Mouse (Mus musculus): ENCODE measurements around the gene Snx9. TPM values are rescaled to one million over a fixed set of nuclear protein-coding genes. Genes with fewer than 3 reads are reported as not detected.
A peak's percentile ranks its signal among the peaks of the same experiment; 100 is the strongest.

Gene Snx9
- total and polyA plus RNA-seq, 3 experiments = 12.9 to 22.8 TPM; not detected in 1

DNA sequence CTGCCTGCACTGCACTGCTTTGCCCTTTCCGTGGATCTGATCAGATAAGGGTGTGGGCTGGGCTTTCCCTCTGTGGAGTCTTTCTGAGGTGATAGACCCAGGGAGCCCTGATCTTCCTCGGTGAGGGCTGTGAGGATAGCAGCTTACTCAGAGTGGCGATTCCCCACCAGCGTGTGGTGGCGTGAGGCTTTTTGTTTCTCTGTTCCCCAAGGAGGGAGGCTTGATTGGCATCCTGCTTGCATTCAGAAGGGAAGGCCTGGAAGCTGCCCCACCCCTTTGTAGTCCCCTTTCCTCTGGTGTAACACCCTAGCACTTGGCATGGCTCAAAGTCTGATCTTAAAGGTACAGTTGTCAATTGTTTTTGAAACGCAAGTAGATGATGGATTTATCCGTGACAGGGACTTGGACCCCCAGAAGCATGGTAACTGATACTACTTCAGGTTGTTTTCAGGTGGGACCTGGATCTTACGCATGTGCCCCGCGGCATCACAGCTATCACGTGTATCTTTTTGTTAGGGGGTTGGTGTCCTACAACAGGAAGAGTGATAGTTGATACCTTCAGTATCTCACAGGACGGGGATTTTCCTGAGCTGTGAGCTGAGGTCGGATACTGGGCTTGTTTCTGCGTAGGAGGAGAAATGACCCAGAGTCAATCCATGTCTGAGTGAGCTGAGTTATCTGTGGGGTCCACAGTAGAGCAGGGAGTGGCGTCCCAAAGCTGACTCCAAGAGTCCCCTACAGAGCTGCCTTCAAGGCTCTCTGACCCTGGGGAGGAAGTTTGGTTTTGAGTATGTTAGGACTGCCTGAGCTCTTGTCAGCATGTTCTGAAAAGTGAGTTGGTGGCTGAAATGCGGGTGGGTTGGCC, 136.2 kb downstream of the Snx9 start:
- no peak for DNase-seq (ENCODE audit: low read depth, low spot score)

DNA sequence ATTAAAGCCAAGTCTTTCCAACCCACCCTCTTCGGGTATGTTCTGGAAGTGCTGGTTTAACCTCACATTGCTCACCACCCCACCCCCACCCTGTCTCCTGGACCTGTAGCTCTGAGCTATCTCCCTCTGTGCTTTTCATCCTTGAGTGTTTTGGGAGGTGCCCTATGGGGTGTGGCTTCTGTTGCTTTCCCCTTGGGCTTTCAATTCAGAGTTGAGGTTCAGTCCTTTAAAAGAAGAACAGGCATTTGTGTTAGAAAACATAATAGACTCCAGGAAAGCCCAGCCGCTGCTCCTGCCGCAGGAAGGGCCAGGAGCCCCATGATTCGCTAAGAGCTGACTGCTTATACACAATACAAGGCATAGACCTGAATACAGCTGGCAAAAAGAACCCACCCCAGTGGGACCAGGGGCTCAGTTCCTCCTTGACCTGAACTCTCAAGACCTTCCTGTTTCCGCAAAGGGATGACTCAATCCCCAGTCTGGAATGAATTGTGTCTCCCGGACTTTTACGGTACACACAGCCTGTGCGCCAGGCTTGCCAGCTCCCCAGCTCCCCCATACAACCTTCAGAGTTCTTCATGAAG, 136.9 kb downstream of the Snx9 start:
- Histone ChIP-seq H3K9me3 (replicated peaks; ENCODE audit: insufficient read depth, low read length) (no peaks in the 10 kb centered on the region), H3K4me1 (ENCODE audit: control insufficient read depth in 1 of 2, insufficient read depth in 2 of 2, low read length in 2 of 2) (0 out of 4 replicates have a peak, but pooled peaks cover 0 to 5% of the 10 kb centered on the region in 2 experiments), H3K27ac (ENCODE audit: control insufficient read depth, low read depth, low read length) (no peak overlapping the region), H3K79me2 (ENCODE audit: control insufficient read depth, insufficient read depth, low read length, poor library complexity) (no peaks in the 10 kb centered on the region), H3K9ac (ENCODE audit: control insufficient read depth, low read depth, low read length, poor library complexity, severe bottlenecking) (no peak overlapping the region), H3K36me3 (ENCODE audit: control insufficient read depth in 1 of 2, insufficient read depth in 2 of 2, low read length in 2 of 2) (no peaks in the 10 kb centered on the region), H3K4me3 (ENCODE audit: control insufficient read depth in 1 of 2, insufficient read depth in 1 of 2, low read depth in 2 of 2, low read length in 2 of 2) (no peak overlapping the region), H3K27me3 (ENCODE audit: control insufficient read depth in 1 of 2, insufficient read depth in 2 of 2, low read length in 2 of 2) (no peaks in the 10 kb centered on the region)
- no peak for DNase-seq (ENCODE audit: low read depth, low spot score)
- TF ChIP-seq CHD1 (IDR thresholded peaks at IDR 0.05; ENCODE audit: low read depth, low read length) (no peak), TAL1 (IDR thresholded peaks at IDR 0.05; ENCODE audit: low read length) (no peak), HCFC1 (IDR thresholded peaks at IDR 0.05; ENCODE audit: low read depth, low read length) (no peak), JUND (IDR thresholded peaks at IDR 0.05; ENCODE audit: low read depth, low read length) (no peak), GABPA (IDR thresholded peaks at IDR 0.05; ENCODE audit: low read depth, low read length) (no peak), MEF2A (IDR thresholded peaks at IDR 0.05; ENCODE audit: extremely low read depth, insufficient replicate concordance, low read depth, low read length, poor library complexity, severe bottlenecking) (no peak), ZKSCAN1 (IDR thresholded peaks at IDR 0.05; ENCODE audit: low read depth, low read length) (no peak), MAX (IDR thresholded peaks at IDR 0.05; ENCODE audit: low read length) (no peak), ZMIZ1 (IDR thresholded peaks at IDR 0.05; ENCODE audit: low read depth, low read length) (no peak), MYC (IDR thresholded peaks at IDR 0.05; ENCODE audit: low read depth, low read length) (no peak), CHD2 (IDR thresholded peaks at IDR 0.05; ENCODE audit: low read length) (no peak), E2F4 (IDR thresholded peaks at IDR 0.05; ENCODE audit: borderline replicate concordance, low read depth, low read length) (no peak), UBTF (IDR thresholded peaks at IDR 0.05; ENCODE audit: borderline replicate concordance, insufficient read depth, low read depth, low read length) (no peak), NRF1 (IDR thresholded peaks at IDR 0.05; ENCODE audit: insufficient read depth, low read depth, low read length, poor library complexity, severe bottlenecking) (no peak), POLR2AphosphoS2 (IDR thresholded peaks at IDR 0.05; ENCODE audit: low read length) (no peak), ETS1 (IDR thresholded peaks at IDR 0.05; ENCODE audit: low read depth, low read length) (no peak), USF1 (IDR thresholded peaks at IDR 0.05; ENCODE audit: low read depth, low read length) (no peak), MAZ (IDR thresholded peaks at IDR 0.05; ENCODE audit: low read depth, low read length) (no peak), POLR2A (IDR thresholded peaks at IDR 0.05; ENCODE audit: control insufficient read depth in 1 of 2, insufficient read depth in 1 of 2, low read depth in 1 of 2, low read length in 2 of 2, poor library complexity in 1 of 2) (no peak), BHLHE40 (IDR thresholded peaks at IDR 0.05; ENCODE audit: borderline replicate concordance, low read depth, low read length) (no peak)

More for the DNA sequence above, 136.2 kb downstream of the Snx9 start:
- H3K4me1 ChIP-seq (ENCODE audit: control insufficient read depth in 1 of 2, insufficient read depth in 2 of 2, low read length in 2 of 2) = 0 out of 4 replicates have a peak, but pooled peaks cover 0 to 5% of the 10 kb centered on the region in 2 experiments
- no peaks in the 10 kb centered on the region for H3K27me3 ChIP-seq (ENCODE audit: control insufficient read depth in 1 of 2, insufficient read depth in 2 of 2, low read length in 2 of 2)
- TF ChIP-seq ZC3H11A (IDR thresholded peaks at IDR 0.05; ENCODE audit: low read depth, low read length) (no peak), GATA1 (IDR thresholded peaks at IDR 0.05; ENCODE audit: low read depth, low read length) (peak; percentile 25; the same call in 1 of the 2 replicates)
- H3K27ac ChIP-seq (ENCODE audit: control insufficient read depth, low read depth, low read length) = no peak overlapping the region
- H3K36me3 ChIP-seq (ENCODE audit: control insufficient read depth in 1 of 2, insufficient read depth in 2 of 2, low read length in 2 of 2) = no peaks in the 10 kb centered on the region
- H3K9me3 ChIP-seq (replicated peaks; ENCODE audit: insufficient read depth, low read length) = no peaks in the 10 kb centered on the region
- no peak overlapping the region for H3K4me3 ChIP-seq (ENCODE audit: control insufficient read depth in 1 of 2, insufficient read depth in 1 of 2, low read depth in 2 of 2, low read length in 2 of 2)
- H3K79me2 ChIP-seq (ENCODE audit: control insufficient read depth, insufficient read depth, low read length, poor library complexity) = no peaks in the 10 kb centered on the region
- no peak overlapping the region for H3K9ac ChIP-seq (ENCODE audit: control insufficient read depth, low read depth, low read length, poor library complexity, severe bottlenecking)
